Mouse (Mus musculus) lung, embryonic 14.5 days (tissue): Measurements from ENCODE around the gene Tpgs1. TPM values are rescaled to one million over a fixed set of nuclear protein-coding genes. Genes with fewer than 3 reads are reported as not detected.
A peak's percentile ranks its signal among the peaks of the same experiment; 100 is the strongest.

Source experiments
- ATAC-seq: fragments of 200-750 bp; cut with Nextera tagmentation; 2 replicates; pipeline ENCODE4 v1.8.0; 2017; ENCODE audit warnings: mild to moderate bottlenecking, moderate TSS enrichment, moderate library complexity; ENCODE audit not compliant: insufficient read depth
- DNase-seq: peaks from one replicate; pipeline ENCODE4 v3.0.0-alpha.2; 2015
- H3K27ac ChIP-seq: fragments of 300-500 bp; sonication (generic); 2 replicates; pipeline ENCODE4 v1.5.1; 2014; ENCODE audit warnings: low read depth, mild to moderate bottlenecking, moderate library complexity
- H3K27me3 ChIP-seq: fragments of 300-500 bp; sonication (generic); 2 replicates; pipeline ENCODE4 v1.6.1; 2014; ENCODE audit warnings: low read length, control low read depth; ENCODE audit not compliant: insufficient read depth
- H3K36me3 ChIP-seq: fragments of 300-500 bp; sonication (generic); 2 replicates; pipeline ENCODE4 v1.6.1; 2014; ENCODE audit warnings: control low read depth; ENCODE audit not compliant: insufficient read depth
- H3K4me1 ChIP-seq: fragments of 300-500 bp; sonication (generic); 2 replicates; pipeline ENCODE4 v1.6.1; 2014; ENCODE audit warnings: antibody characterized with exemption, control low read depth; ENCODE audit not compliant: insufficient read depth
- H3K4me2 ChIP-seq: fragments of 300-500 bp; sonication (generic); 2 replicates; pipeline ENCODE4 v1.6.1; 2014; ENCODE audit warnings: mild to moderate bottlenecking
- H3K4me3 ChIP-seq: fragments of 300-500 bp; sonication (generic); 2 replicates; pipeline ENCODE4 v1.5.1; 2014; ENCODE audit warnings: low read depth, low read length
- H3K9ac ChIP-seq: fragments of 300-500 bp; sonication (generic); 2 replicates; pipeline ENCODE4 v1.6.1; 2014
- H3K9me3 ChIP-seq: fragments of 300-500 bp; sonication (generic); 2 replicates; pipeline ENCODE4 v1.6.1; 2016; ENCODE audit warnings: low read depth, low read length, control low read depth
- CTCF ChIP-seq: IDR thresholded peaks from 2 replicates; pipeline ENCODE4 v1.5.1; 2016; ENCODE audit warnings: antibody characterized with exemption, low read depth
- WGBS: fragments of 180-500 bp; shearing (Covaris S2); extraction: QIAGEN DNeasy Blood & Tissue Kit; methylation state at CpG from one replicate; pipeline ENCODE4 v1.1.7; 2014; 5-methylcytosine and 5-hydroxymethylcytosine counted together
- polyA plus RNA-seq: library from polyadenylated mRNA; unstranded; fragments of >200 nt; fragmentation: Nextera tagmentation; extraction: Ambion mirVana; gene quantifications from 2 replicates; pipeline ENCODE4 v1.2.1, GENCODE M21; 2014

Gene Tpgs1
- polyA plus RNA-seq, 1 experiment from 2014 or later = 56.4 TPM

GRCm38 (mm10) chr10:79693580-79694378 is 24.6 kb downstream of the Tpgs1 start:
- no peak for TF ChIP-seq CTCF
- DNase-seq (no peak), ATAC-seq (no peak)
- Histone ChIP-seq H3K36me3 (peaks cover 12% of the 10 kb centered on the region), H3K4me2 (no peak overlapping the region), H3K9ac (no peak overlapping the region), H3K27ac (no peak overlapping the region), H3K27me3 (no peaks in the 10 kb centered on the region), H3K4me1 (peaks cover 16% of the 10 kb centered on the region), H3K9me3 (no peaks in the 10 kb centered on the region), H3K4me3 (no peak overlapping the region)
- WGBS = 64% methylated on average over 12 of the region's 12 CpGs

GRCm38 (mm10) chr10:79694379-79694655 is 25.1 kb downstream of the Tpgs1 start:
- no peaks in the 10 kb centered on the region for H3K27me3 ChIP-seq
- H3K4me1 ChIP-seq = peaks cover 16% of the 10 kb centered on the region
- H3K27ac ChIP-seq = no peak overlapping the region
- ATAC-seq (no peak), DNase-seq (no peak)
- 76% methylated on average over 6 of the region's 6 CpGs for WGBS
- H3K36me3 ChIP-seq = peaks cover 6% of the 10 kb centered on the region
- no peak overlapping the region for H3K9ac ChIP-seq
- TF ChIP-seq CTCF = no peak
- H3K9me3 ChIP-seq = no peaks in the 10 kb centered on the region
- H3K4me2 ChIP-seq = no peak overlapping the region
- H3K4me3 ChIP-seq = no peak overlapping the region

GRCm38 (mm10) chr10:79695231-79696128 is 26.3 kb downstream of the Tpgs1 start:
- peaks cover 16% of the 10 kb centered on the region for H3K4me1 ChIP-seq
- H3K9ac ChIP-seq = 0 out of 2 replicates have a peak overlapping the region, but pooled peaks have one; percentile 16
- peak; percentile 91 for TF ChIP-seq CTCF
- peak overlapping the region; percentile 87 for H3K27ac ChIP-seq
- no peaks in the 10 kb centered on the region for H3K27me3 ChIP-seq
- H3K4me2 ChIP-seq = peak overlapping the region; percentile 18
- H3K9me3 ChIP-seq = no peaks in the 10 kb centered on the region
- H3K4me3 ChIP-seq = no peak overlapping the region
- no peaks in the 10 kb centered on the region for H3K36me3 ChIP-seq
- ATAC-seq (peak; percentile 47; the same call in 1 of the 2 replicates), DNase-seq (peak; percentile 82)
- WGBS = 55% methylated on average over 13 of the region's 13 CpGs

- 32% methylated on average over 9 of the region's 9 CpGs for WGBS
- Histone ChIP-seq H3K36me3 (no peaks in the 10 kb centered on the region), H3K9ac (no peak overlapping the region), H3K4me3 (no peak overlapping the region), H3K27ac (peak overlapping the region; percentile 87), H3K9me3 (no peaks in the 10 kb centered on the region), H3K27me3 (no peaks in the 10 kb centered on the region), H3K4me2 (peak overlapping the region; percentile 18), H3K4me1 (peaks cover 18% of the 10 kb centered on the region)
- peak; percentile 36; the same call in 1 of the 2 replicates for ATAC-seq
- TF ChIP-seq CTCF = no peak
- DNase-seq = peak; percentile 61
Observed at GRCm38 (mm10) chr10:79696129-79696651, 27.0 kb downstream of the Tpgs1 start.

- 0 out of 2 replicates have a peak, but pooled peaks have one; percentile 9 for ATAC-seq
- TF ChIP-seq CTCF = no peak
Observed at GRCm38 (mm10) chr10:79697916-79698315, 28.7 kb downstream of the Tpgs1 start.

GRCm38 (mm10) chr10:79698459-79698858 is 29.3 kb downstream of the Tpgs1 start:
- no peak for TF ChIP-seq CTCF
- H3K4me2 ChIP-seq = no peak overlapping the region
- H3K4me1 ChIP-seq = peaks cover 18% of the 10 kb centered on the region
- DNase-seq (no peak), ATAC-seq (no peak)
- no peaks in the 10 kb centered on the region for H3K27me3 ChIP-seq
- H3K9me3 ChIP-seq = no peaks in the 10 kb centered on the region
- H3K27ac ChIP-seq = no peak overlapping the region
- no peaks in the 10 kb centered on the region for H3K36me3 ChIP-seq
- no peak overlapping the region for H3K9ac ChIP-seq
- 93% methylated on average over 6 of the region's 6 CpGs for WGBS
- no peak overlapping the region for H3K4me3 ChIP-seq

More at GRCm38 (mm10) chr10:79697916-79698315, 28.7 kb downstream of the Tpgs1 start:
- no peaks in the 10 kb centered on the region for H3K9me3 ChIP-seq
- no peak overlapping the region for H3K9ac ChIP-seq
- H3K36me3 ChIP-seq = no peaks in the 10 kb centered on the region
- no peaks in the 10 kb centered on the region for H3K27me3 ChIP-seq
- H3K4me1 ChIP-seq = peaks cover 18% of the 10 kb centered on the region
- no peak overlapping the region for H3K27ac ChIP-seq
- 55% methylated on average over 6 of the region's 6 CpGs for WGBS
- no peak overlapping the region for H3K4me2 ChIP-seq
- no peak overlapping the region for H3K4me3 ChIP-seq
- DNase-seq = peak; percentile 61
